ENCODE assay signal across 11 mouse cellular contexts in genomic region chr16:10737571-10737970, GRCm38 (mm10). TPM values are rescaled to one million over a fixed set of nuclear protein-coding genes. Genes with fewer than 3 reads are reported as not detected.
A peak's percentile ranks its signal among the peaks of the same experiment; 100 is the strongest.
DNase-seq lines count a peak whose midpoint lies in the region; ATAC-seq and TF ChIP-seq lines count a peak whose summit lies in the region.
"Had no signal": no experiment of that assay in that cellular context is flagged by ENCODE, and none has a peak within 500 bp of the region (broad histone marks: within the 10 kb centered on the region; RNA-seq: fewer than 3 reads in every experiment).

No protein-coding gene starts in this region.

- H3K9ac ChIP-seq in limb, embryonic 15.5 days = no peak overlapping the region
- no peak overlapping the region for H3K9ac ChIP-seq in hindbrain, postnatal 0 days (replicated peaks; ENCODE audit: low read length)
- H3K9ac ChIP-seq: hindbrain, embryonic 15.5 days; midbrain, embryonic 13.5 days had no signal

- peak; percentile 15 for DNase-seq in ZHBTc4 (ENCODE audit: low read depth, low spot score)
- peak; percentile 52 for DNase-seq in heart, postnatal 4 days
- DNase-seq in adipocyte (ENCODE audit: low spot score) = no peak
- no peak for DNase-seq in hindbrain, postnatal 0 days (ENCODE audit: low spot score)
- DNase-seq in cerebellum, adult 18-20 months = no peak
- no peak for DNase-seq in cerebellum, adult 9-11 months

- no peak for TF ChIP-seq CTCF in hindbrain, postnatal 0 days (IDR thresholded peaks at IDR 0.05; ENCODE audit: low read depth)

- no peak overlapping the region for H3K4me2 ChIP-seq in limb, embryonic 15.5 days
- H3K4me2 ChIP-seq in hindbrain, postnatal 0 days (ENCODE audit: low read depth, low read length) = no peak overlapping the region
- H3K4me2 ChIP-seq: hindbrain, embryonic 15.5 days; midbrain, embryonic 13.5 days had no signal

- H3K27ac ChIP-seq in limb, embryonic 15.5 days = 0 out of 2 replicates have a peak overlapping the region, but pooled peaks have one; percentile 39
- no peak overlapping the region for H3K27ac ChIP-seq in hindbrain, postnatal 0 days
- H3K27ac ChIP-seq: hindbrain, embryonic 15.5 days; midbrain, embryonic 13.5 days had no signal

- no peak overlapping the region for H3K4me3 ChIP-seq in limb, embryonic 15.5 days
- no peak overlapping the region for H3K4me3 ChIP-seq in hindbrain, postnatal 0 days (ENCODE audit: low read length)
- H3K4me3 ChIP-seq: hindbrain, embryonic 15.5 days; midbrain, embryonic 13.5 days had no signal

- no peaks in the 10 kb centered on the region for H3K9me3 ChIP-seq in limb, embryonic 15.5 days
- no peaks in the 10 kb centered on the region for H3K9me3 ChIP-seq in hindbrain, postnatal 0 days (ENCODE audit: low read length)
- H3K9me3 ChIP-seq: hindbrain, embryonic 15.5 days; midbrain, embryonic 13.5 days had no signal

- H3K4me1 ChIP-seq in limb, embryonic 15.5 days = peaks cover 22% of the 10 kb centered on the region
- H3K4me1 ChIP-seq in hindbrain, postnatal 0 days (ENCODE audit: insufficient read depth, low read length) = no peaks in the 10 kb centered on the region

- H3K36me3 ChIP-seq in limb, embryonic 15.5 days = no peaks in the 10 kb centered on the region
- no peaks in the 10 kb centered on the region for H3K36me3 ChIP-seq in hindbrain, postnatal 0 days (ENCODE audit: insufficient read depth, low read length)
- H3K36me3 ChIP-seq: hindbrain, embryonic 15.5 days; midbrain, embryonic 13.5 days had no signal

- H3K27me3 ChIP-seq in limb, embryonic 15.5 days = no peaks in the 10 kb centered on the region
- no peaks in the 10 kb centered on the region for H3K27me3 ChIP-seq in hindbrain, postnatal 0 days (ENCODE audit: insufficient read depth, low read length)
- H3K27me3 ChIP-seq: hindbrain, embryonic 15.5 days; midbrain, embryonic 13.5 days had no signal

- 56% methylated on average over 2 of the region's 2 CpGs for WGBS in limb, embryonic 15.5 days
- WGBS in hindbrain, postnatal 0 days = 71% methylated on average over 2 of the region's 2 CpGs

- peak; percentile 66 for ATAC-seq in common myeloid progenitor, adult 5-6 weeks (replicated peaks; ENCODE audit: low read depth, poor library complexity, severe bottlenecking)
- no peak for ATAC-seq in limb, embryonic 15.5 days (ENCODE audit: insufficient number of reproducible peaks, low FRiP score, low TSS enrichment, low read depth)
- no peak for ATAC-seq in hindbrain, postnatal 0 days
- ATAC-seq: midbrain, embryonic 13.5 days had no signal

RNA-seq across cellular contexts. Expression of gene Socs1, which starts 47.8 kb away (rescaled TPM):
- total RNA-seq in common myeloid progenitor, adult 5-6 weeks (2017) = 0.59 and 2.3 TPM in 2 replicates
- 1 to 10 TPM; 1.6 TPM for total RNA-seq in heart, postnatal 4 days (2021)
- 17.4 and 17.5 TPM in 2 replicates for polyA plus RNA-seq in limb, embryonic 15.5 days (2015; fragmentation: Nextera tagmentation; extraction: Ambion mirVana)
- total RNA-seq in hindbrain, postnatal 0 days (2014; rRNA removed) = 5.8 and 6.8 TPM in 2 replicates
- polyA plus RNA-seq in hindbrain, postnatal 0 days (2015; fragmentation: Nextera tagmentation; extraction: Ambion mirVana) = 4.4 and 4.8 TPM in 2 replicates

RNA-seq across cellular contexts. Expression of gene Tnp2, which starts 50.9 kb away (rescaled TPM):
- total RNA-seq in common myeloid progenitor, adult 5-6 weeks (2017) = not detected in 2 replicates
- total RNA-seq in heart, postnatal 4 days (2021) = not detected
- polyA plus RNA-seq in limb, embryonic 15.5 days (2015; fragmentation: Nextera tagmentation; extraction: Ambion mirVana) = not detected in 2 replicates
- not detected in 2 replicates for total RNA-seq in hindbrain, postnatal 0 days (2014; rRNA removed)
- polyA plus RNA-seq in hindbrain, postnatal 0 days (2015; fragmentation: Nextera tagmentation; extraction: Ambion mirVana) = not detected in 2 replicates
- polyA plus RNA-seq: cortical plate, adult 2 months; hindbrain, embryonic 15.5 days; midbrain, embryonic 13.5 days had no signal

RNA-seq across cellular contexts. Expression of gene Prm3, which starts 53.1 kb away (rescaled TPM):
- not detected in 2 replicates for total RNA-seq in common myeloid progenitor, adult 5-6 weeks (2017)
- total RNA-seq in heart, postnatal 4 days (2021) = not detected
- not detected in 2 replicates for polyA plus RNA-seq in limb, embryonic 15.5 days (2015; fragmentation: Nextera tagmentation; extraction: Ambion mirVana)
- not detected in 2 replicates for total RNA-seq in hindbrain, postnatal 0 days (2014; rRNA removed)
- not detected in 2 replicates for polyA plus RNA-seq in hindbrain, postnatal 0 days (2015; fragmentation: Nextera tagmentation; extraction: Ambion mirVana)
- polyA plus RNA-seq: cortical plate, adult 2 months; hindbrain, embryonic 15.5 days; midbrain, embryonic 13.5 days had no signal

RNA-seq across cellular contexts. Expression of gene Prm2, which starts 58.4 kb away (rescaled TPM):
- total RNA-seq in common myeloid progenitor, adult 5-6 weeks (2017) = not detected in 2 replicates
- not detected for total RNA-seq in heart, postnatal 4 days (2021)
- not detected in 2 replicates for polyA plus RNA-seq in limb, embryonic 15.5 days (2015; fragmentation: Nextera tagmentation; extraction: Ambion mirVana)
- not detected in 2 replicates for total RNA-seq in hindbrain, postnatal 0 days (2014; rRNA removed)
- not detected in 2 replicates for polyA plus RNA-seq in hindbrain, postnatal 0 days (2015; fragmentation: Nextera tagmentation; extraction: Ambion mirVana)
- polyA plus RNA-seq: cortical plate, adult 2 months; hindbrain, embryonic 15.5 days; midbrain, embryonic 13.5 days had no signal

Comparison
In these comparisons a context has a peak if more than half of its experiments do, and no peak if none do; other contexts are left out.
1. DNase-seq: peak in ZHBTc4 (single experiment) and heart, postnatal 4 days (single experiment); none in adipocyte (single experiment), hindbrain, postnatal 0 days (single experiment), cerebellum, adult 18-20 months (0 of 2) and cerebellum, adult 9-11 months (single experiment).